Mouse (Mus musculus): Measurements from ENCODE around the gene Myocd. TPM values are rescaled to one million over a fixed set of nuclear protein-coding genes. Genes with fewer than 3 reads are reported as not detected.

Myocd gene
- polyA plus RNA-seq, 1 experiment from 2014 or later = 0.95 TPM

DNA sequence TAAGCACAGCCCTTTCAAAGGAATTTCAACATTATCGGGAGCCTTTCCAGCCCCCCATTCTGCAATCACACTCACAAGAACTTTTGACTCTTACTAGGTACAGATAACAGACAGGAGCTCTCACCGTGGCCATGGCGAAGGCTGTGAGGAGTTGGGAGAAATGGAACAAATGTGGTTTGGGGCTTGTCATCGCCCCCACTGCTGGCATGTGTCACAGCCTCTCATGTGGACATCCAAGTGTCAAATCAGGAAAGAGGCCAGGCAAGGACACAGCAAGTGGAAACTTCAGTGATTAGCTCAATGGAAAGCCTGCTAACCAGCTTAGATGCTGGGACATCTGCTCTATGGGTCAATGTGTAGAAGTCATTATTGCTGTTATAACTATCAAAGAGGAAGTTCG, 64.5 kb downstream of the Myocd start:
- Histone ChIP-seq H3K9ac (no peak overlapping the region), H3K9me3 (no peaks in the 10 kb centered on the region), H3K27me3 (no peaks in the 10 kb centered on the region), H3K27ac (no peak overlapping the region), H3K4me3 (no peak overlapping the region), H3K36me3 (no peaks in the 10 kb centered on the region), H3K4me1 (replicated peaks) (no peaks in the 10 kb centered on the region; the same call in 1 of the 2 replicates), H3K4me2 (no peak overlapping the region)
- 81% methylated on average over 5 of the region's 5 CpGs for WGBS
- no peak for ATAC-seq (ENCODE audit: low FRiP score)

- no peaks in the 10 kb centered on the region for H3K9me3 ChIP-seq
- no peak overlapping the region for H3K4me2 ChIP-seq
- H3K4me3 ChIP-seq = no peak overlapping the region
- no peaks in the 10 kb centered on the region for H3K27me3 ChIP-seq
- WGBS = 70% methylated on average over 13 of the region's 13 CpGs
- no peaks in the 10 kb centered on the region for H3K36me3 ChIP-seq
- H3K9ac ChIP-seq = no peak overlapping the region
- ATAC-seq (ENCODE audit: low FRiP score) = no peak
- no peaks in the 10 kb centered on the region; the same call in 1 of the 2 replicates for H3K4me1 ChIP-seq (replicated peaks)
- no peak overlapping the region for H3K27ac ChIP-seq
Measured at GRCm38 (mm10) chr11:65204651-65205050, 65.1 kb downstream of the Myocd start.

DNA sequence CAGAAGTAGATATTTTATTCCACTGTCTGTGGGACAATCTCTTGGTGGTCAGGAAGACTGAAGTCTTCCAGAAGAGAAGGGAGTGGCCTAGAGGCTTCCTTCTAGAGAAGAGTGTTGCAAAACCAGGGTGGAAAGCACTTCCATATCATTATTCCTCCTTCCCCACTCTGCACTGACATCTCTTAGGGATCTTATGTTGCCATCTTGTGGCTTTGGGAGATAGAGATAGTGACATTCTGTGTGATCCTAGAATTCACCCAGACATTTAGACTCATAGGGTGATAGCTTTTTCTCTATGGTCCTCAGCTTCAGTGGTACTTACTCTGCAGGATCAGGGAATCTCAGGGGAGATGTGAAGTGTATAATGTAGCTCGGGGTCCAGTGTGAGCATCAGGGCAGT, 66.8 kb downstream of the Myocd start:
- Histone ChIP-seq H3K27ac (no peak overlapping the region), H3K9me3 (no peaks in the 10 kb centered on the region), H3K4me2 (no peak overlapping the region), H3K36me3 (no peaks in the 10 kb centered on the region), H3K9ac (no peak overlapping the region), H3K4me3 (no peak overlapping the region), H3K4me1 (replicated peaks) (no peaks in the 10 kb centered on the region; the same call in 1 of the 2 replicates), H3K27me3 (no peaks in the 10 kb centered on the region)
- WGBS = 86% methylated on average over 1 of the region's 1 CpGs
- ATAC-seq (ENCODE audit: low FRiP score) = no peak

GRCm38 (mm10) chr11:65202236-65202635, 67.6 kb downstream of the Myocd start:
- Histone ChIP-seq H3K27me3 (no peaks in the 10 kb centered on the region), H3K9me3 (no peaks in the 10 kb centered on the region), H3K4me3 (no peak overlapping the region), H3K36me3 (no peaks in the 10 kb centered on the region), H3K27ac (no peak overlapping the region), H3K9ac (no peak overlapping the region), H3K4me1 (replicated peaks) (no peaks in the 10 kb centered on the region; the same call in 1 of the 2 replicates), H3K4me2 (no peak overlapping the region)
- 53% methylated on average over 5 of the region's 5 CpGs for WGBS
- ATAC-seq (ENCODE audit: low FRiP score) = no peak

DNA sequence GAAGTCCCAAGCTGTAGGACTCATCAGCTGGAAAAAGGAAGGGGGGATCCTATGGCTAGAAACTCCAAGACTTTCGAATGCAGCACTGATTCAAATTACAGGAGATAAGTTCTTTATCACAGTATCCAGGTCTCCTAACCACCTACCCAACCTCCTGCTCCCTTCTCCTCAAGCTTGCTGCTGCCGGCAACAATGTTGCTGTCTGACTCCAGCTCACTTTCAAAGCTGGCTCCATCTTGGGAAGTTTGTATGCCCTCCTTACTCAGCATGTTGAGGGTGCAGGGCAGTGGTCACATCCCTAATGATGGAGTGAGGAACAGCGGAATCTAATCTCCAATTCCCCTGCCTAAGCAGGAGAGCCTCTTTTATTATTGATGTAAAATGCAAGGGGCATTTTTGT, 71.8 kb downstream of the Myocd start:
- H3K9ac ChIP-seq = no peak overlapping the region
- WGBS = 88% methylated on average over 3 of the region's 3 CpGs
- no peak for ATAC-seq (ENCODE audit: low FRiP score)
- no peaks in the 10 kb centered on the region for H3K36me3 ChIP-seq
- no peak overlapping the region for H3K27ac ChIP-seq
- no peaks in the 10 kb centered on the region for H3K27me3 ChIP-seq
- H3K4me2 ChIP-seq = no peak overlapping the region
- H3K4me3 ChIP-seq = no peak overlapping the region
- no peaks in the 10 kb centered on the region; the same call in 1 of the 2 replicates for H3K4me1 ChIP-seq (replicated peaks)
- no peaks in the 10 kb centered on the region for H3K9me3 ChIP-seq

DNA sequence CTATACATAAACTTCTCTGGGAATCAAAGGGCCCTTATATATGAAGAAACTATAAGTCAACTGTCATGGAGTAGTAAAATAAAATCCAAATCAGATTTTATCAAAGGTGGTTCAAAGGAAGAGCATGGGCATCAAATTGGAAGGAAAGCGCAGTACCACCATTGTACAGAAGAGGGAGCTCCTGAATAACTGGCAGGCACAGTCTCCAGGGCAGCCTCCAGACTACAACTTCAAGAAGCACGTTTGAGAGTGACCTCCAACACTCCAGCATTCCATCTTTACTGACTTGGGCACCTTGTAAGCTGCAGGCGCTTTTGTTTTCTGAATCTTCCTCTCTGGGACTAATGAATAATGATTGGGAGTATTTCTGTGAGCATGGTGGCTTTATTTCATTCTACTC, 72.5 kb downstream of the Myocd start:
- H3K4me3 ChIP-seq = no peak overlapping the region
- H3K4me1 ChIP-seq (replicated peaks) = no peaks in the 10 kb centered on the region; the same call in 1 of the 2 replicates
- no peaks in the 10 kb centered on the region for H3K36me3 ChIP-seq
- H3K9ac ChIP-seq = no peak overlapping the region
- no peak overlapping the region for H3K27ac ChIP-seq
- H3K4me2 ChIP-seq = no peak overlapping the region
- H3K9me3 ChIP-seq = no peaks in the 10 kb centered on the region
- WGBS = 4% methylated on average over 3 of the region's 3 CpGs
- H3K27me3 ChIP-seq = no peaks in the 10 kb centered on the region
- no peak for ATAC-seq (ENCODE audit: low FRiP score)

DNA sequence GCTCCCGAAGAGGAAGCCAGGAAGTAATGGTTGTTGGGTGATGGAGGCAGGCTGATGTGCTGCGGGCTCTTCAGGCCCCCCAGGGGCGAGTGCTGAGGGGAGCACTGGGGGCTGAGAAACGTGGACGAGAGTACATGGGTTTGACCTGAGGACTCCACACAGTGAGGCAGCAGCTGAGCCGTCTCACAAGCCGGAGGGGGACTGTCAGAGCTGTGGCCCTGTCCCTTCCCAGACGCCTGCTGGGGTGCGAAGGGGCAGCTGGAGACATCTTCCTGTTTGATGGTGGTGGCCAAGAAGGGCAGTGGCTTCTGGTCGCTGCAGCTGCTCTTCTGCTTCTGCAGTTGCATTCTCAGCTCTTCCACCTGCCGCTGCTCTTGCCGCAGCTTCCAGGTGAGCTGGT, 82.8 kb downstream of the Myocd start:
- H3K27ac ChIP-seq = no peak overlapping the region
- WGBS = 85% methylated on average over 12 of the region's 12 CpGs
- no peaks in the 10 kb centered on the region for H3K4me1 ChIP-seq (replicated peaks)
- H3K4me2 ChIP-seq = no peak overlapping the region
- H3K36me3 ChIP-seq = no peaks in the 10 kb centered on the region
- no peak overlapping the region for H3K9ac ChIP-seq
- no peaks in the 10 kb centered on the region for H3K27me3 ChIP-seq
- no peaks in the 10 kb centered on the region for H3K9me3 ChIP-seq
- no peak for ATAC-seq (ENCODE audit: low FRiP score)
- H3K4me3 ChIP-seq = no peak overlapping the region

GRCm38 (mm10) chr11:65185114-65185513, 84.7 kb downstream of the Myocd start:
- no peak for ATAC-seq (ENCODE audit: low FRiP score)
- Histone ChIP-seq H3K9ac (no peak overlapping the region), H3K27me3 (no peaks in the 10 kb centered on the region), H3K27ac (no peak overlapping the region), H3K4me3 (no peak overlapping the region), H3K4me1 (replicated peaks) (no peaks in the 10 kb centered on the region), H3K4me2 (no peak overlapping the region), H3K36me3 (no peaks in the 10 kb centered on the region), H3K9me3 (no peaks in the 10 kb centered on the region)
- WGBS = 97% methylated on average over 1 of the region's 1 CpGs

DNA sequence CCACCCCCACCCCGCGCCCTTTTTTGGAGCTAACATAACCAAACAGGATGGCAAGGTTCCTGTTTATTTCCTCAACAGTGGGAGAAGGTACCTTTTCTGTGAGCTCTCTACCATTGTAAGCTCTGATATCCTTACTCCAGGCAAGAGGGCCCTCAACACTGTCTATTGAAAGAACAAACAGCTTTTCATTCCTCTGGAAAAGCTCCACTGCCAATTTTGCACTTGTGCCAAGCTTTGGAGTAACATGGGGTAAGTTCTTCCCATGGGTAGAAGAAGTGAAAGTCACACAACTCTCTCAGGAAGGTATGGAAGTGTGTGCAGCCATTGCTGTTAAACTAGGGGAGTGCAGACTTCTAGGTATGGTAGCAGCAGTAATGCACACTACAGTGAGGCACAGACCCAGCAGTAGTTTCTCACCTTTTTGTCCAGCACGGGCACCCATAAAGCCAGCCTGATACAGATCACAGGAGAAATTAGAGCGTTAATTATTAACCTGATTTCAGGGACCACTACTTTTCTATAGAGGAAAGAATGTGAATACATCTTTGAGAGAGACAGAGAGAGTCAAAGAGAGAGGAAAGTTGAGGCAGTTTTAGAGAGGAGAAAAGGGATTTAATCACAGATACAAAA, 99.6 kb downstream of the Myocd start:
- H3K4me1 ChIP-seq (replicated peaks) = no peaks in the 10 kb centered on the region
- H3K9ac ChIP-seq = no peak overlapping the region
- WGBS = 78% methylated on average over 4 of the region's 4 CpGs
- H3K36me3 ChIP-seq = no peaks in the 10 kb centered on the region
- H3K27ac ChIP-seq = no peak overlapping the region
- ATAC-seq (ENCODE audit: low FRiP score) = no peak
- H3K4me2 ChIP-seq = no peak overlapping the region
- no peaks in the 10 kb centered on the region for H3K27me3 ChIP-seq
- H3K4me3 ChIP-seq = no peak overlapping the region
- no peaks in the 10 kb centered on the region for H3K9me3 ChIP-seq

- Histone ChIP-seq H3K27ac (peak within 1 kb of the TSS; percentile 81), H3K4me2 (peak within 1 kb of the TSS; percentile 86), H3K9ac (peak within 1 kb of the TSS; percentile 92), H3K9me3 (no peaks in the 10 kb centered on the region), H3K4me3 (peak within 1 kb of the TSS; percentile 88), H3K27me3 (0 out of 2 replicates have a peak, but pooled peaks cover 5% of the 10 kb centered on the region), H3K4me1 (replicated peaks) (peaks cover 18% of the 10 kb centered on the region), H3K36me3 (0 out of 2 replicates have a peak, but pooled peaks cover 2% of the 10 kb centered on the region)
- ATAC-seq (ENCODE audit: low FRiP score) = peak; percentile 96
- WGBS = under 1% methylated on average over 25 of the region's 27 CpGs
Measured at GRCm38 (mm10) chr11:65162767-65163120, 107.0 kb downstream of the Myocd start, which contains the start of gene Arhgap44. TSS of gene Arhgap44 (minus strand) at chr11:65162961.

- peak overlapping the region; percentile 86 for H3K4me2 ChIP-seq
- 0 out of 2 replicates have a peak, but pooled peaks cover 5% of the 10 kb centered on the region for H3K27me3 ChIP-seq
- no peaks in the 10 kb centered on the region for H3K9me3 ChIP-seq
- H3K27ac ChIP-seq = peak overlapping the region; percentile 81
- H3K4me1 ChIP-seq (replicated peaks) = peaks cover 24% of the 10 kb centered on the region
- ATAC-seq (ENCODE audit: low FRiP score) = peak; percentile 93
- H3K9ac ChIP-seq = peak overlapping the region; percentile 92
- under 1% methylated on average over 49 of the region's 49 CpGs for WGBS
- peak overlapping the region; percentile 88 for H3K4me3 ChIP-seq
- H3K36me3 ChIP-seq = 0 out of 2 replicates have a peak, but pooled peaks cover 2% of the 10 kb centered on the region
Measured at GRCm38 (mm10) chr11:65161881-65162766, 107.7 kb downstream of the Myocd start.

GRCm38 (mm10) chr11:65160991-65161880, 108.6 kb downstream of the Myocd start:
- Histone ChIP-seq H3K9me3 (no peaks in the 10 kb centered on the region), H3K9ac (peak overlapping the region; percentile 92), H3K4me3 (peak overlapping the region; percentile 88), H3K4me2 (peak overlapping the region; percentile 86), H3K36me3 (0 out of 2 replicates have a peak, but pooled peaks cover 2% of the 10 kb centered on the region), H3K4me1 (replicated peaks) (peaks cover 24% of the 10 kb centered on the region), H3K27ac (peak overlapping the region; percentile 30; the same call in 1 of the 2 replicates), H3K27me3 (0 out of 2 replicates have a peak, but pooled peaks cover 5% of the 10 kb centered on the region)
- WGBS = 58% methylated on average over 7 of the region's 7 CpGs
- ATAC-seq (ENCODE audit: low FRiP score) = no peak

Data from hindbrain, embryonic 13.5 days (tissue).